Mouse (Mus musculus): ENCODE results near the gene Chkb.
"Not testable (repeated sequence)": the region's sequence is repeated elsewhere in the genome, so short reads cannot be mapped to it uniquely, and the experiment has no call there.

Chkb gene

DNA sequence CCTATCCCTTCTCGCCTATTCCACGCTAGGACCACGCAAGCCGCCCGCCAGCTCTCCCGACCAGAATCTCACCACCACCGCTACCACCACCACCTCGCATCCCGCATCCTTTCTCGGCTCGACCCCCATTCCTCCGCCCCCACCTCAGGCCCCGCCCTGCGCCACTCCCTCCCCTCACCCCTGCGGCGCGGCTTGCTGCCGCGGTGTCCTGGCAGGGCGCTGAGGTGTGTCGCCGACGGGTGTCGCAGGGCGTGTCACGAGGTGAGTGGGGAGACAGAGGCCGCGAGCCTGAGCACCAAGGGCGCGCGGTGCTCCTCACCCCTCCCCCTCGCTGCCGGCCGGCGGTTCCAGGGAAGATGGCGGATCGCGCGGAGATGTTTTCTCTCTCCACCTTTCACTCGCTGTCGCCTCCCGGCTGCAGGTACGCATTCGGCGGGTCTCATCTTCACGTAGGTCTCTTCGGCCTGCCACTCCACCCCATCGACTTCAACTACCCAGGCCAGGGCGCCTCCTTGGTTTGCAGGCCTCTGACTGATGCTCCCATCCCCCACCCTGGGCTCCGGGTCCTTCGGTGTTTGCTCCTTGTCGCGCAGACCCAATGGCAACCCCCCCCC, 24.3 kb upstream of the Chkb start, which contains the start of gene Mapk8ip2:
Gene Mapk8ip2, plus strand, starts transcription at position 49 of the 614 bp plus-strand sequence.
- in situ Hi-C loops (cut with MboI, MseI), result no loop called here

DNA sequence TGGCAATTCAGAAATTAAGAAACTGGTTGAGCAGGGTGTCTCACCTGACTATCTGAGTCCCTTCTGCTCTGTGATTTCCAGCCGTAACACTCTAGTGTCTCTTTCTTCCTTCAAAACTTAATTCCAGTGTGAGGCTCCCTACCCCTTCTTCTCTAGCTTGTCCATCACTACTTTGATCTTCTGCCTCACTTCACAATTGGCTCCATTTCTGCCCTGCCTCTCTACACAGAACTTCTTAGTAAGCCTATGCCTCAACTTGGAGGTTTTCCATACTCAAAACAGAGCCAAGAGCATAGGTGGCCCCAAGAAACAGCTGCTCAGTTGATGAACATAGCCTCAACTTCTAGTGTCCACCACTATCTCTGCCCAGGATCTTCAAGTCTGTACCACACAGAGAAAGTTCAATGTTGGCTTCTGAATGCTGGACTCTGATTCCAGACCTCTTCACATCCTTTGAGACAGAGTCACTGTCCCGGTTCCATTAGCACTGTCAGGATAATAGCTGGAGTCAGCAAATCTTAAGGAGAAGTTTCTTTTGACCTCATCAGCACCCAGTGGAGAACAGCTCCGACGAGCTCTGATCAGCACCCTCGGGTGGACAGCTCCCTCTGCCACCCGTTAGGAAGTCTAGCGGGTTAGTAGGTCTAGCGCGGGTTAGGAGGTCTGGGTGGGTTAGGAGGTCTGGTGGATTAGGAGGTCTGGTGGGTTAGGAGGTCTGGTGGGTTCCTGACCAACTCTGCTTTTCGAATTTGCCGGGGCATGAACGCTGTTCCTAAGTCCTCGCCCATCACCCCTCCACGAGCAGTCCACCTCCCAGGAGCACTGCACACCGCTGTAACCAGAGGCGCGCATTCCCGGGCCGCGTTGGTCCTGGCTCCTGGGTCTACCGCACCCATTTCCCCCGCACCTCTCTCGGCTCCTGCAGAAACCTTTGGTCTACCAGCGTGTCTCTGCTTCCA, 23.5 kb upstream of the Chkb start:
- in situ Hi-C loops (cut with MboI, MseI), result no loop called here

DNA sequence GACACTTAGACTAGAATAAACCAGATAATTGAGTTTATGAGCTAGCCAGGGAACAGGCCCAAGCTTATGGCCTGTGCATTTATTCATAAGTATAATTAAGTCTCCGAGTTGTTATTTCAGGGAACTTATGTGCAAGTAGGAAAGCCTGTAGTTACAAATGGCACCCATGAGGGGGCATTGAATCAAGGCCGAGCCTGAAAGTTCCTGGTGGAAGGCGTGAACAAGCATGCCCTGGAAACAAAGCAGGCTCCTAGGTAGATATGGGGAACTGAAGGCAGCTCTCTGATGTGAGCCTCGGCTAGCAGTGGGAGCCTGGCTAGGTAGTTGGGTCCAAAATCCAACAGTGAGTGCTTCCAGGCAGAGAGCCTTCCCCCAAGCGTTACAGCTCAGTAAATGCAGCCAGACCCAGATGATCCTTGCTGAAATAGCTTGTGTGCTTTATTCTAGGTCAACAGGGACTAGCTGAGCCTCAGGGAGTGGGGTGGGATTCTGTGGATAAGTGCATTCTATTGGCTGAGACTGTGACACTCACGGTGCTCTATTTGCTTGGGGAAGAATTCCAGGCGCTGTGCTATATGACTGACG, 12.9 kb upstream of the Chkb start:
- in situ Hi-C loops (cut with MboI, MseI), result no loop called here

DNA sequence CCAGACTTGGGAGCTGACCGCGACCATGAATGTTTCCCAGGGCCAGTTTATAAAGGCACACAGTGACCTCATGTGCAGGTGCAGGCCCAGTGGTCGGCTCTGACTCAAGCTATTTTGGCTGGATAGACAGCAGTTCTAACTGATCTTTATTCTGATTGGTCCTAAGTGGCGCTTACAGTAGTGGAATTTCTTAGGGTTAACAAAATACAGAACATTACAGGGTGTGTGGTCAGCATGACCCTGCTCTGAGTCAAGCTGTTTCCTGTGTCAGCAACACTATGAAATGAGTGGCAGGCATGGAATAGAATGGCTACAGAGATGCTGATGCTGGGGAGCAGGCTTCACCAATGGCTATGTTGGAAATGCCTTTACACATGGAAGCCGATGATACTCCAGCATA, 6.2 kb upstream of the Chkb start:
- in situ Hi-C loops (cut with MboI, MseI), result no loop called here

DNA sequence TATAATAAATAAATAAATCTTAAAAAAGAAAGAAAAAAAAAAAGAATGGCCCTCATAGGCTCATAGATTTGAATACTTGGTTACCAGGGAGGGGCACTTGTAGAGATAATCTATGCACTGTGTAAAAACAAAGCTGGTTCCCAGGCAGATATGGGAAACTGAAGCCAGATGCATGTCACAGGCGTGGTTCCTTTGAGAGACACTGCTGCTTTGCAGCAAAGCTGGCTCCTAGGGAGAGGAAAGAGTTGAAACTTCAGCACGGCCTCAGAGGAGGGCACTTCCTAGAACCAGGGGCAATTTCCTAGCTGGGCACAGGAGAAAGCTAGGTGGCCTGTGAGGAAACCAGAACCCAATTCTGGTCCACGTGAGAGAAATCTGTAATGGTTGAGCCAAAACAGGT, 4.4 kb upstream of the Chkb start:
- in situ Hi-C loops (cut with MboI, MseI), result no loop called here

DNA sequence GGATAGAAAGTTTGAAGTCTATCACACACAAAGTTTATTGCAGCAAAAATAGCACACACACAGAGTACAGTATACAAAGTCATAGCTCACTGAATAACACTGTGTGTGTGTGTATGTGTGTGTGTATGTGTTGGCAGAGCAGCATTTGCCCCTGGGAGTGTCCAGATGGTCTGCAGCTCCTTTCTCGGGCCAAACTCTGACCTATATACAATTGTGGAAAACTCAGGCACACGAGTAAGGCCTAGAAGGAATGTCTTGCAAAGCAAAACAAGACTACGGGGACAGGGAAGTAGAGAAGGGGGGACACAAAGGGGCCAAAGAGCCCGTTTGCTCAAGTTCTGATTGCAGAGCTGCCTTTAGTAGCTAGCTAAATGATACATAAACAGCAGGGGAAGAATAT, 3.2 kb upstream of the Chkb start:
- in situ Hi-C loops (cut with MboI, MseI), result no loop called here

DNA sequence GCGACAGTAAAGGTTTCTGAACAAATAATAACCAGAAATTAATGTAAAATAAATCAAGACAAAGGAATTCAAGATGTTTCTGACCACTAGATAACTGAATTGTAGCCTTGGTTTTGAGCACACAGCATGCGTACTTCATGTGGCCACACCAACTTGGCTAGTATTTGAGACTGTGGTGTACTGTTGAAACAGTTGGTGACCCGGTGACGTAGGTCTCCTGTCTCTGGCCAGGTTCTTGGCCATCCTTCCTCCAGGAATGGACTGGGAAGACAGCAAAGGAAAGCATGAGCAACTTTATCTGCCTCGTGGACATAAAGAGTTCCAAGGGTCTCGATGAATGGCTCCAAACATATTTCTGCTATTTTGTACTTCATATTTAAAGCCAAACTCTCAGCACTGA, 2.1 kb upstream of the Chkb start:
- in situ Hi-C loops (cut with MboI, MseI), result no loop called here

DNA sequence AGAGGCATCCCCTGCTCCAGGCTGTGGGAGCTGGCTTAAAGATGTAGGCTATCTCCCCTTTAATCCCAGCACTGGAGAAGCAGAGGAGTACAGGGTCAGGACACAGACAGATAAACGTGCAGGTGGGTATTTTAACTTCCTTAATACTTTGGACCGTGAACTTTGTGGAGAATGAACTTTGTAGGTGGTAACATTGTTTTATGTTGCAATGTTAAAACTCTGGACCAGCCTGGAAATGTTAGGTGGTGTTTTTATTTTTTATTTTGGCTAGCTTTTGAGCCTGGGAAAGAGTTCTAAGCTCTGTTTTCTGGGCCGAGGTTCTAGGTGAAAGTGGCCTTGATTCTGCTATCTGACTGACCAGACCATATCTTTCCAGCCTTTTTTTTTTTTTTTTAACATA, 1.6 kb upstream of the Chkb start:
- in situ Hi-C loops (cut with MboI, MseI), result no loop called here

DNA sequence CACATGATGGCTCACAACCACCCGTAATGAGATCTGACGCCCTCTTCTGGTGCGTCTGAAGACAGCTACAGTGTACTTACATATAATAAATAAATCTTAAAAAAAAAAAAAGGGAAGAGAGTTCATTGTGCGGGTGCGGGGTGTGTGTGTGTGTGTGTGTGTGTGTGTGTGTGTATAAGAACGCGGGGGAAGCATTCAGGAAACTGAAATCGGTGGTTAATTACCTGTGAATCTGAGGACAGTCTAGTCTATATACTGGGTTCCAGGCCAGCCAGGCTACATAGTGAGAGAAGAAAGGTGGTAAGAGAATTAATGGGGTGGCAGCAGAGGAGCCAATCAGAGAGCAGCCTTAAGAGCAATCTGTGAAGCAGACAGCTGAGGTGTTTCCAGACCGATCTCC, 1.1 kb upstream of the Chkb start:
- in situ Hi-C loops (cut with MboI, MseI), result not testable (repeated sequence)

DNA sequence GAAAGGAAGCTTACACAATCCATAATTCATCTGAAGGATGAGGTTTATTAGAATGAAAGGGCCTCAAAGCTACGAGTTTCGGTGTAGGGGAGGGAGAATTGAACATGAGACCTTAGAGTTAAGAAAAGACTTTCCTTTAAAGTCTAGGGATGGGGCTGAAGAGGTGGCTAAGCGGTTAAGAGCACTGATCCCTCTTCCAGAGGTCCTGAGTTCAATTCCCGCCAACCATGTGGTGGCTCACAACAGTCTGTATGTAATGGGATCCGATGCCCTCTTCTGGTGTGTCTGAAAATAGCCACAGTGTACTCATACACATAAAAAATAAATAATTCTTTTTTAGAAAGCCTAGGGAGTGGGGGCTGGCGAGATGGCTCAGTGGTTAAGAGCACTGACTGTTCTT, 633 bp upstream of the Chkb start:
- in situ Hi-C loops (cut with MboI, MseI), result no loop called here

DNA sequence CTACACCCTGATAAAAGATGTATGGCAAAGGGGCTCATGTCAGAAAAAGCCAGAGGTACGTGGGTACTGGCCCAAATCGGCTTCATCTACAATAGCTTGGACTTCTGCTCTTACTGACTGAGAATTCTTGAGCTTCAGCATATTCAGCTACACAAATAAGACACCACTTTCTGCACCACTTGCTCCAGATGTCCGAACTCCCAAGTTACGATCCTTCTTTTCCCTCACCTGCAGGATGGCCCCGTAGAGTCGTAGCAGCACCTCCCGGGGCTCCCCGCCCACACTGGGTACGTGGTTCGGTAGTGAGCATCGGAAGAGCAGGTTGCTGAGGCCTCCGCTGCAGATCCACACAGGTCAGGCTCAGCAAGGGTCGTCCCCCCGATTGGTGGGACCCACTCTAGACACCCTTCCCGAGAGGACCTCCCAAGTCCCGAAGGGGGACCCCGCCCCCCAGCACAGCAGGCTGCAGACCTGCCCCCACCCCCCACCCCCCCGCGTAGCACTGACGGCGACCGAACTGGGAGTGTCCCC, 822 bp downstream of the Chkb start:
- in situ Hi-C loops (cut with MboI, MseI), result loop anchor here (5.0 kb wide), 1 partner anchor 57 kb away; the partner anchor contains the start of gene Sco2

DNA sequence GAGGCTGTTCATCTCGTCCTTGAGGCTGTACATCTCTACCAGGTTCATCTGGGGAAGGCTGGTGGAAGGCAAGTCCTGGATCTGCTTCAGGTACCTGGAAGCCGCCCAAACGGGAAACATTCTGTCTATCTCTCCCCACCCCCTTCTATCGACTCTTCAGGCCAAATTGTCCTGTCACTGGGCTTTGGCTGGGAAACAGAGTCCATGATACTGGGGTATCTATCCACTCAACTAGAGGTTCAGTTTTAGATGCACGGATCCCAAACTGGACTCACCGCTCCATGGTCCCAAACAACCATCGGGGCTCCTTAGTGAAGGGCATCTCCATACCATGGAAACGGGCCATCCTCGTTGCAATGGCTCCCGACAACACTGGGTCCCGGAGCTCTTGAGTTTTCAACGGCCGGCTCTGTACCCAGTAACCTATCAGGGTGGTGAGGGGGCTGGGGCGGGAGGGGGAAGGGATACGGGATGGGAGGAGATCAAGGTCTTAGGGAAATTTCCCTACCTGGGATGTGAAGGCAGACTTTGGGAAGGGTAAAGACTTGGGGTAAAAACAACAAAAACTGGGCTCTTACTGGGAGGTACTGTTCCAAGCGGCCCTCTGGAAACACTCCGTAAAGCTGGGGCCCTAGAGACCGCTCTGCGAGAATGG, 1.4 kb downstream of the Chkb start:
- in situ Hi-C loops (cut with MboI, MseI), result loop anchor here (5.0 kb wide), 1 partner anchor 56 kb away; the partner anchor contains the start of gene Sco2

DNA sequence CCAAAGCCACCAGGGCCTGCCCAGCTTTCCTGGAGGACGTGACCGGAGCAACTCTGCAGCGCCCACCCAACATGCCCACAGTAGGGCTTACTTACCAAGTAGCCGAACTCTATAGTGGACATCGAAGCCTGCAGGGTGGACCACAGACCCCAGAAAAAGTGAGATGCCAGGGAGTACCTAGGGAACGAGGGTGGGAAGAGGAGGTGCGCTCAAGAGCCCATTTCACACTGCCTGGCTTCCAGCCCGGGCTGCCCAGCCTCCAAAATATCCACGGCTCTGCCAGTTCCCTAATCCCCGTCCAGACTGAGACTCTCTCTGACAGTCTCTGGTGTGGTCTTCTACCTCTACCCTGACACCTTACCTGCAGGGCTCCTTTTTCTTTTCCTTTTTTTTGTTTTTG, 3.0 kb downstream of the Chkb start:
- in situ Hi-C loops (cut with MboI, MseI), result loop anchor here (5.0 kb wide), 1 partner anchor 54 kb away; the partner anchor contains the start of gene Sco2

DNA sequence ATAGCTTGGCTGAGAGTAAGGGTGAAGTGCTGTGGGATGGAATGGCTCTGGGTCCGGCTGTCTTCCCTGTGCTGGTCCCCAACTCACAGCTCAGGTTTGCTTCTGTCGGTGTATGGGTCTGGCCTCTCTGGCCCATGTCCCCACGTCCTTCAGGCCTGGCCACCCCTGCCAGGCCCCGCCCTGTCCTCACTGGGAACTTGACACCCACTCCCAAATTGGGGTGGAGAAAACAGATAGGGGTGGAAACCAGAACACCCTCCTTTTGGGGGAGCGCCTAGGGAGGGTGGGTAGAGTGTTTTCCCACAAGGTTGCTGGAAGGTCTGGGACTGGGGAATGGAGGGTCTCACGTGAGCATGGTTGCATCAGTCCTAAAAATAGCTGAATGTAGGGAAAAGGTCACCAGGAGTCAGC, 4.0 kb downstream of the Chkb start, which contains the start of gene Cpt1b:
Gene Cpt1b, minus strand, starts transcription at position 153 of the 411 bp plus-strand sequence.
- in situ Hi-C loops (cut with MboI, MseI), result loop anchor here (5.0 kb wide), 1 partner anchor 53 kb away; the partner anchor contains the start of gene Sco2

DNA sequence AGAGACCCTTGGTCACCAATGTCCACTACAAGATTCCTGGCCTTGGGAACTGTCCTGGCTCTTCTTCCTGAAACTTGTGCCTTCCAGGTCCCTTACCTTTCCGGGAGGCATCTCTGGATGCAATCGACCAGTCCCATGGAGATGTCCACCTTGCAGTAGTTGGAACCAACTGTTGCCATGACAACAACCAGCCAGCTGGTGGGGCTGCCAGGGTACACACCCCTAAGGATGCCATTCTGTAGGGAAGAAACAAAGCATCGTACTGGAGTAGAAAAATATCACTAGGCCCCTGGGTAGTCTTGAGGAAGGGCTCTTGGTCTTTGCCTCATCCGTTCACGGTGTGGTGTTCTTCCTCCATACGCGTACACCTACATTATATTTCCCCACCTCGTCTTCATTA, 5.1 kb downstream of the Chkb start:
- in situ Hi-C loops (cut with MboI, MseI), result loop anchor here (5.0 kb wide), 1 partner anchor 52 kb away; the partner anchor contains the start of gene Sco2

DNA sequence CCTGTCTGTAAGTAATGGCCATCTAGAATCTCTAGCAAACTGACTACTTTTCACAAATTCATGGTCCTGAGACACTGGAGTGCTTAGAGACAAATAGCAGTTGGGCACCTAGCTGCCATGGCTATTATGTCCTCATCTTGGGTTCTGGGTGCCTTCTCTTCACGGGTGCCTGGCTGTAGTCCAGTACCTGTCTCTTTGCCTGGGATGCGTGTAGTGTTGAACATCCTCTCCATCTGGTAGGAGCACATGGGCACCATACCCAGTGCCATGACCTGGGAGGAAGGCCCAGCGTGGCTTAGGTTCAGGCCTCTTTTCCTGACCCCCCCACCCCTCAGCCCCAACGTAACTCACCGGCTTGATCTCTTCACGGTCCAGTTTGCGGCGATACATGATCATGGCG, 7.8 kb downstream of the Chkb start:
- in situ Hi-C loops (cut with MboI, MseI), result no loop called here

DNA sequence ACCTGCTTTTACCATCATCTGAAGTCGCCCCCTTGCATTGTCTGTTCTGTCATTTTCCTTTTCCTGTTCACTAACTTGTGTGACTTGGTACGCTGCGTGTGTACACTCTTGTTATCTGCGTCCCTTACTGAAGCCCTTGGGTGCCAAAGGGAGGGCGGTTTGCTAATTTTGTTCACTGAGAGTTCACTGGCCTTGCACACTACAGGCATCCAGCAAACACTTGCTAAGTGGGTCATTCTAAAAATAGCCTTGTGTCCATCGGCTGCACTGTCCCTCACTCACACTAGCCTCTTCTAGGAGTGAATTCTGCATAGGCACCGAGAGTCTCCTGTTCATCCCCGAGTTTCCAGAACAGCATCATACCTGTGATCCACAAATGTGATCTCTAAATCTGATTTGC, 14.4 kb downstream of the Chkb start:
- in situ Hi-C loops (cut with MboI, MseI), result no loop called here

DNA sequence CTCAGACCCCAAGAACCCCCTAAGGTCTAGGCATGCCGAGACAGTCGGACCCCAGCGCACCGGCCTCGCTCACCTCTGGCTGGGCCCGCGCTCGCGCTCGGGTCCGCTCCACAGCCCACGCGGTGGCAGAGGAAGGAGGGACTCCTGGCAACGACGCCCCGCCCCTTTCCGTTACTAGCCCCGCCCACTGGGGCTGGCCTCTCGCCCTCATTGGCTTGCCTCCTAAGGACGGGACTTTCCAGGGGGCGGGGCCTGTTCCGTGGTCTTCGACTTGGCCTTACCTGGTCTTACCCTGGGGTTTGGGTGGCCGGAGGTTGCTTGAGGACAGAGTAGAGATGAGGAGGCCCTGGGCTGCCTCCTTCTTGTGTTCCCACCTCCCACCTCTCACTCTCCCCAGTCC, 19.6 kb downstream of the Chkb start, which contains the start of gene Syce3:
Gene Syce3, minus strand, starts transcription at position 386 of the 400 bp plus-strand sequence.
- in situ Hi-C loops (cut with MboI, MseI), result no loop called here

DNA sequence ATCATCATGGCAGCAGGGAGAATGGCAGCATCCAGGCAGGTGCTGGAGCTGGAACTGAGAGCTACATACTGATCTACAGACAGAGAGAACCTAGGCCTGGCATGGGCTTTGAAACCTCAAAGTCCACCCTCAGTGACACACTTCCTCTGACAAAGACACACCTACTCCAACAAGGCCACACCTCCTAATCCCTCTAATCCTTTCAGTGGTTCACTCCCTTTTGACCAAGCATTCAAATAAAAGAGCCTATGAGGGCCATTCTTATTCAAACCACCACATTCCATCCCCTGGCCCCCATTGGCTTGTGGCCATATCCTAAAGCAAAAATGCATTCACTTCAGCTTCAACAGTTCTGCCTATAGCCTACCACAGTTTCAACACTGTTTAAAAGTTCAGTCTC, 23.0 kb downstream of the Chkb start:
- in situ Hi-C loops (cut with MboI, MseI), result no loop called here

DNA sequence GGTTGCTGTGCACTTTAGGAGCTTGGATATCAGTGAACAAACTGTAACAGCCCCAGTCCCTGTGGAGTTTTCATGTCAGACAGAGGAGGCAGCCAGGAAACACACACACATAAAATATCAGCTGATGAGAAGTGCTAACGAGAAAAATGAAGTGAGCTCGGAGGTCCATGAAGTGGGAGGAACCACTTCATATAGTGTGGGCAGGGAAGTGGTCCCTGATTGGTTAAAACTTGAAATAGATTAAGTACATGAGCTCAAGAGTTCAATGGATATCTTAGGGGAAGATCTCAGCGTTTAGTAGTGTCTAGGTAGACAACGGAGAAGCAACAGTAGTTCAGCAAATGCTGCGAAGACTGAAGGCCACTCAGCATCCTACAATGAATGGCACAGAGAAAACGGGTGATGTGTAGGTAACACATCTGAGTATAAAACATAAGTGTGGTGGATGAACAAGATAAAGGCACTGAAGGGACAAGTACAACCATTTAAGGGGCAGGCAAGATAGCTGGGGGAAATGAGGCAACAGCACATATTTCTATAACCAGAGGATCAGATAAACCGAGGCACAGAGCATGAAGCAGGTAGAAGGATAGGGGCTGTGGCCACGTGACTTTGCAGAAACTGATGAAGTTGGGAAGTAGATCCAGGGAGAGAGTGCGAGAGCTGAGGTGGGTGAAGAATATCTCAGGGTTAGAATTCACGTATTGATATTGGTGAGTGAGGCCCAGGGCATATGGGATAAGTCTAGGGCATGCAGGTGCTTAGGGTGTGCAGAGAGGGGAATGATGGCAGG, 24.7 kb downstream of the Chkb start:
- in situ Hi-C loops (cut with MboI, MseI), result no loop called here
